Mouse (Mus musculus): ENCODE measurements around the gene Gns.

The Gns gene

GRCm38 (mm10) chr10:121429981-121430682 lies 65.2 kb downstream of the Gns start:
- peak; percentile 88 for DNase-seq (ENCODE audit: low read depth)

DNA sequence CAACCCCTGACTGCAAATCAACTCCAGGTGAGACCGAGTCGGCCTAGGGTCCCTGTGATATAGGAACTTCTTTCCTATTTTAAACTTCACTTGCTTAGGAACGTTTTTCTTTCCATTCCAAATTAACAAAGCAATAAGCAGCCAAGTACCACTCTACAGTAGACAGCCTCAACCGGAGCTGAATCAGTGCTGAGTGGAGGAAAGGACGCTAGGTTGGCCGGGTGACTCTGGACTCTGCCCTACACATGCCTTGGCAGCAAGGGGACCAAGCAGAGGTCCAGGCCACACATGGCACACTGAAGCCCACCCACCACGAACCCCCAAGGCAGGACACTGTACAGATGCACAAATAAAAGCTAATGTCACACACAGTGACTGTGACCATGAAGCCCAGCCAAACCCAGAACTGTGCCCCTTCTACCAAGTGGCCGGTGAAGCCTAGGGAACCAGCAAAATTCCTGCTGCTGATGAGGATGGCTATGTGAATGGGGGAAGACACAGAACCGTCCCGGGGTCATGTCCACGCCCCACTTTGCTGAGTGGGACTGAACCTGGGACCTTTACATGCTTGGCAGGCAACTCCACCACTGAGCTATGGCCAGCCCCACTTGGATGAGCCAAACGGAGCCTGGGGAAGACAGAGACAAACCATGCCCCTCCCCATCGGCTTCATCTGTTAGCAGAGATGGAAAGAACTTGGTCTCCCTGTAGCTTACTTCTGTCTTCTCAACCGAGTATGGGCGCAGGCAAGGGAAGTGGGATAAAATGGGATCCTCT lies 66.1 kb downstream of the Gns start:
- peak; percentile 81 for DNase-seq (ENCODE audit: low read depth)

DNA sequence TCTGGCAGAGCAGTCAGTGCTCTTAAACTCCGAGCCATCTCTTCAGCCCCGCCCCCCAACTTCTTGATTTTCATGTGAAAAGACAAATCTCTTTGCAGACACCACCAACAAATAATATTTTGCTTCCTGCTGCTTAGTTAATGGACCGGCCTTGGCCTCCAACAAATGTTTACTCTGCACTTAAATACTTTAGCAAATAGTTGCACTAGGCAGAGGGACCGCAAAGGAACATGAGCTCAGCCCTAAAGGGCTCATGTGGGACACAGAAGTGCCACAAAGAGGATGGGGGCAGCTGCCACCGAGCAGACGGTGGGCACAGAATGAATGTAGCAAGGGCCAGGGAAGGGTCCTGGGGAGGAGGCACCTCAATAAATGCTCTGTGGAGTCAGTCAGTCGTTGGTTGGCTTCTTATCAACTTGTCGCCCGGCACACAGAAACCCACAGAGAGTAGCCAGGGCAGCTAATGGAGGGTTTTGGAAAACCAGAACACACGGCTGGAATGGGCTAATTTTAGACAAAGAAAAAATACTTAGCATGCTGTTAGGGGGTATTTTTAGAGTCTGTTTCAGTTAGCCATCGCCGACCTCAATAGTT lies 67.2 kb downstream of the Gns start:
- DNase-seq (ENCODE audit: low read depth) = peak; percentile 81

- peak; percentile 65 for DNase-seq (ENCODE audit: low read depth)
Observed at GRCm38 (mm10) chr10:121432635-121433280, 67.9 kb downstream of the Gns start.

DNA sequence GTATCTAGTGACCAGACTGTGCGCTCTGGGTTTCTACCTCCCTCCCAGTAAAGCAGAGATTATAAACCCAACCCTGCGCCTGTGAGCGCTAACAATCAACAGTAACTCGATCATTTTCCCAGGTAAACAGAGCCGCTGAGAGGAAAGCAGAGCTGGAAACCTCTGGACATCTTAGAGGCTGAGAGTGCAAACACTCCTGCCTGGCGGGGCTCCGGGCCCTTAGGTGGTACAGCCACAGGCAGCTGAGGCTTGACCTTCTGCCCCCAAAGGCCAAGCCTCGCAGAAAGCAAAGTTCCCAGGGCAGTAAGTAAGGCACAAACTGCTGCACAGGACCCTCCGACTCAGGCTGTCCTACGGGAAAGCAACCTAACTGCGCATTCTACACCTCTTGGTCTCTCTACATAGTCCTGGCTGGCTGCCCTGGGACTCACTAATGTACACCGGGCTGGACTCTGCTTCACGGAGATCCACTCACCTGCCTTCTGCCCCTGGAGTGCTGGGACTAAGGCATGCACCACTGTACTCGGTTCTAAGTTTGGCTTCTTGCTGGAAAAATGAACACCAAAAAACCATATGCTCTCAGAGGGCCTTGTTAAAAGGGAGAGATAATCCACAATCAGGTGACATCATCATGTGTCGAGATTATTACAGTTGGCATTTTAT lies 69.7 kb downstream of the Gns start:
- DNase-seq (ENCODE audit: low read depth) = no peak

- no peak for DNase-seq (ENCODE audit: low read depth)
Observed at GRCm38 (mm10) chr10:121435546-121436257, 70.8 kb downstream of the Gns start.

DNA sequence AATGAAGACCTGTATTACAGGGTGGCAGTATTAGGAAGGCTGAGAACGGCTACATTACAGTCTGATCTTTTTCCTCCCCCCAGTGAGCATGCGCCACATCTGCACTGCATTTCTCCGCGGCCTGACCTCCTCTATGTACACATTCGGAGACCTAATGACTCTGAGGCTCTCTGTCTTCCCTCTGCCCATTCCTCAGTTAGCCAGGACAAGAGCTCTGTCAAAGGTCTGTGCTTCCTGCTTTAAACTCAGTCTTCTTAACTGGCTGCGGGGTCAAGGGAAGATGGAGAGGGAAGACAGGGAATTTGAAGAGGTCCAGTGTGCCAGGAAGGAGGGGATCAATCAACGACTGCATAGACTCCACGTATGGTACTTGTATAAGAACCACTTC lies 71.4 kb downstream of the Gns start:
- no peak for DNase-seq (ENCODE audit: low read depth)

DNA sequence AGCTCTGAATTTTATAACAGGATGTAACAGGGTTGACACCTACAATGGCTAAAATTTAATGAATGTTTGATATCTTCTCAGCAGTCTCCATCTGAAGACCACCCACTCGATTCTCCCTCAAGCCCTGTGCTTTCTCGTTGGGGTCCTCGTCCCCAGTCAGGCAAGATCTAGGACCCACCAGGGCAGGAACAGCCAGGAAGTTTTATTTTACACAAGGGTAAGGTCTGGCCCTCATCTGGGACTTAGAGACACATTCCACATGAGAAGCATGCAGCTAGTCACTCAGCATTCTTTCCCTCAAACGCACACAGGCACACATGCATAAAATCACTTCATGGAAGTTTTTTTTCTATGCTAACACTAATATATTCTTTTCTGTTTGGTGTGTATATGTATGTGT lies 71.8 kb downstream of the Gns start:
- DNase-seq (ENCODE audit: low read depth) = no peak

DNA sequence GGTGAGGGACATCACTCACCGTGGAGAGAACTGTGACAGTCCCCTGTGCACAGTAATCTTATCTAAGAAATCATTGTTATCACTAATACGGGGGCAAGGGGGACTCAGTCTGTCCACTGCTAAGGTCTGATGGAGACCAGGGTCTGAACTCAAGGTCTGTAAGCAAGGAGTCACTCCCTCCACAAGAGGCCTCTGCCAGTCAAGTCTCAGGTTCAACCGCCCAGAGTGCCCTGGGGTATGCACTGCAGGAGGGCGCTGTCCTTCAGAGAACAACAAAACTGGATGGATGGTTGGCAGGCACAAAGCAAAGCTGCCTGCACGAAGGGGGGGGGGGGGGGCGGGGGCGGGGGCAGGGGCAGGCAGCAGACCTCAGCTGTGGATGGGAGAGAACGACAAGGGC lies 73.2 kb downstream of the Gns start:
- DNase-seq (ENCODE audit: low read depth) = no peak

DNA sequence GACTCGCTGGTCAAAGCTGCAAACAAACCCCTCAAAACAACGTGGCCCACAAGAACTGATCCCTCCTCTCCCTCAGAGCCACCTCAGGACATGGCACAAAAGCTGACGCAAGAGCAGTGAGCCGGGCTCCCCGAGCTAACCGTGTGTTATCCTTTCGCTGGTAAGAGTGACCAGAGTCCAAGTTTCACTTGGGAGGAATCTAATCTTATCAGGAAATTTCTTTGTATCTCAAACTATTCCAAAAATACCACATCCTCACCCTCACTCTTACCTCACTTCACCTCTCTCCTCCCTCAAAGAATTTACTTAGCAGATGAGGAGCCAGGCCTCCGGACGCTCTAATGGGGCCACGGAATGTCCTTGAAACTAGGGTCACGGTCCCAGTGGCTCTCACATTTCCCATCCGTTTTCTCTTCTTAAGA lies 74.4 kb downstream of the Gns start:
- DNase-seq (ENCODE audit: low read depth) = peak; percentile 28

DNA sequence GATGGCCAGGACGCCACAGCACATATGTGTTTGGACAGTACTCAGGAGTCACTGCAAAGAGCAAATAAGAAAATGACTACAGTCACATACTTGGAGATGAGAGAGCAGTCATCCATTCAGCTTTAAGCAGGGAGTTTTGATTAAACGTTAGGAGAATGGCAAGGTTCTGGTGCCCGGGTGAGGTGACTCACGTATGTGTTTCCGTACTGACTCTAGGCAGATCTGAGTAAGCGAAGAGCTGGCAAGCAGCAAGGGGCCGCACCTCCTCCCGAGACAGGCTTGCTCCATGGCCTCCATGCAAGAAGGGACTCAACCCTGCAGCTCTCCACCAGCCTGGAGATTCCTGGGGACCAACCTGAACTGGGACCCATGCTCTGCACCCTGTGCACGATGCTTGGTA lies 78.9 kb downstream of the Gns start:
- peak; percentile 63 for DNase-seq (ENCODE audit: low read depth)

DNA sequence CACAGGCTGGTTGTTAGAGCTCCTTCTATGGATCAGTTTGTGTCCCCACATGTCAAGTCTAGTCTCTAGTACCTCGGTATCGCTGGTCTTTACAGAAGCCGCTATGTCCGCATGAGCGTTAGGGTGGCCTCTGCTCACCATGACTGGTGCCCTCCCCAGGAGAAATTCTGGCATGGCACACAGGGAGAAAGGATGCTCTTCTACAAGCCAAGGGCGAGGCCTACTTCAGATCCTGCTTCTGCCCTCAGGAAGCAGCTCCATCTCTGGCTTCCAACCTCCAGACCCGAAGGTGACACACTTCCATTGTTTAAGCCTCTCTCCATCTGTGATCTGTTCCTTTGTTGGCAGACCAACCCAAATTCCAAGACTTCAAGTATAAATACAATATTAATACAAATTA lies 79.3 kb downstream of the Gns start:
- no peak for DNase-seq (ENCODE audit: low read depth)

DNA sequence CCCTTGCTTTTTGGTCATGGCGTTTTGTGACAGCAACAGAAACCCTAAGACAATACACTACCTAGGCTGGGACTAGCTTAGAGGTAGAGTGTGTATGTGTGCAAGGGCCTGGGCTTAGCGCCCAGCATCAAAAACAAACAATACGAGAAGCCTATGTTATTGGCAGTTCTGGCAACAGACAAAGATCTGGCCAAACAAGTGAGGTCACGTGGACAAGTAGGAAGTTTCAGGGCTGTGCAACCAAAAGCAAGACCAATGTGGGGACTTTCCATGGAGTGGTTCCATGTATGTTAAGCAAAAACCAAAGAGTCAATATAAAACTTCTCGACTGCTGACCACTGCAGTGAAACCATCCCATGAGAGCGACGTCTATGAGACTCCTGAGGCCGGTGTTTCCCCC lies 80.9 kb downstream of the Gns start:
- DNase-seq (ENCODE audit: low read depth) = no peak
